Mouse (Mus musculus) gastrocnemius, adult 2 months (tissue): ENCODE results near the gene Noct. TPM values are rescaled to one million over a fixed set of nuclear protein-coding genes. Genes with fewer than 3 reads are reported as not detected.
"Not testable (repeated sequence)": the region's sequence is repeated elsewhere in the genome, so short reads cannot be mapped to it uniquely, and the experiment has no call there.

Source experiments
- DNase-seq: peaks from one replicate; pipeline ENCODE4 v3.0.0; 2022
- H3K27ac ChIP-seq: fragments of 200-600 bp; 2 replicates; pipeline ENCODE4 v1.8.1; 2022; ENCODE audit warnings: mild to moderate bottlenecking
- H3K4me3 ChIP-seq: fragments of 200-600 bp; 2 replicates; pipeline ENCODE4 v1.8.1; 2022; ENCODE audit warnings: mild to moderate bottlenecking, moderate library complexity
- CTCF ChIP-seq: fragments of 200-600 bp; IDR thresholded peaks from 2 replicates; pipeline ENCODE4 v1.8.1; 2022; ENCODE audit warnings: antibody characterized with exemption, mild to moderate bottlenecking, moderate library complexity
- intact Hi-C: fragments of 180-260 bp; cut with DNase I; formaldehyde crosslinking; loops from one replicate; pipeline ENCODE4 v1.15.1; 2025
- long read RNA-seq, 2 experiments: library from polyadenylated mRNA; stranded (forward); transcript quantifications; one replicate each; pipeline ENCODE4 v2.0.0; 2021
- total RNA-seq, 2 experiments: library from RNA; stranded (reverse); gene quantifications; 2 replicates each; pipeline ENCODE4 v1.2.3; 2021

Gene Noct
- total RNA-seq: 10 to 100 TPM; 23.7 to 34.3 TPM
- long read RNA-seq, experiment 1, full-length matches to known transcripts: 68 of 73 reads
- long read RNA-seq, experiment 1, partial matches to known transcripts: 0 of 73 reads
- long read RNA-seq, experiment 1, other reads (novel, unspliced or antisense): 5 of 73 reads
- long read RNA-seq, experiment 2, transcript Noct-201 (3 exons, 3,059 nt): major isoform, 52 of 52 reads
- long read RNA-seq, experiment 2, partial matches to known transcripts: 0 of 52 reads
- long read RNA-seq, experiment 2, other reads (novel, unspliced or antisense): 0 of 52 reads

DNA sequence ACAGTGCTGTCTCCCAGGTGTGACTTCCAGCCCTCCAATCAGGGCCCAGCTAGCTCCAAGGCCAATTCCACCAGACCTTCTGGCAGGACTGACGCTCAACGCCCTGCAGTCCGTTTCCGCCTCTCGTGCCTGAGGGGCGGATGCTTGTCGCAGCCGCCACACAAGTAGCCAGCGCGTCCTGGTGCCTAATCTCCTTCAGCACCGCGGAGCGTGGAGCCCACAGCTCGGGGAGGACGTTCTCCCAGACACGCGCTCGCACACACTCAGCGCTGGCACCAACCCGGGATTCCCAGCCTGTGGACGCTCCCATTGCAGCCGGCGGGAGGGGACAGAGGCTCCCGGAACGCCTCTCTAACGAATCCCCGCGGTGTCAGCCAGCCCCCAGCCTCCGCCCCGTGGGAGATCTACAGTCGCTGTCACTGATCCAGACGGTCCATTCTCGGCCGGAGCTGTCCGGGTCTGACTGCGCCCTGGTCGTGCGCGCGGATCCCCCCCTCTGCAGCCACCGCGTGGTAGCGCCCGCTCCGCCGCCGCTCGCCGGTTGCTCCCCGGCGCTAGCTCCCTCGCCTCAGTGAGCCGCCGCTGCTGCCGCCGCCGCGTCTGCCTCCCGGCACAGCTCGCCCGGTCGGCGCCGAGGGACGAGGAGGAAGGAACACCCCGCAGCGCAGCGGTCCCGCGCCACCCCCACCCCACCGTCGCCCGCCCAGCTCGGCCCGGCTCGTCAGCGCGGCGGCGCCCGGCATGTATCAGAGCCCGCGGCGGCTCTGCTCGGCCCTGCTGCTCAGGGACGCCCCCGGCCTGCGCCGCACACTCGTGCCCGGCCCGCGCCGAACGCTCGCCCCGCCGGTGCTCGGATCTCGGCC is at the start of gene Noct:
Gene Noct (plus strand): TSS at position 85 of the 863 bp plus-strand sequence.
- peak; percentile 94 for DNase-seq
- intact Hi-C loops: no loop called here
- Histone ChIP-seq H3K27ac (peak within 1 kb of the TSS; percentile 100), H3K4me3 (peak within 1 kb of the TSS; percentile 96)
- no peak for TF ChIP-seq CTCF

DNA sequence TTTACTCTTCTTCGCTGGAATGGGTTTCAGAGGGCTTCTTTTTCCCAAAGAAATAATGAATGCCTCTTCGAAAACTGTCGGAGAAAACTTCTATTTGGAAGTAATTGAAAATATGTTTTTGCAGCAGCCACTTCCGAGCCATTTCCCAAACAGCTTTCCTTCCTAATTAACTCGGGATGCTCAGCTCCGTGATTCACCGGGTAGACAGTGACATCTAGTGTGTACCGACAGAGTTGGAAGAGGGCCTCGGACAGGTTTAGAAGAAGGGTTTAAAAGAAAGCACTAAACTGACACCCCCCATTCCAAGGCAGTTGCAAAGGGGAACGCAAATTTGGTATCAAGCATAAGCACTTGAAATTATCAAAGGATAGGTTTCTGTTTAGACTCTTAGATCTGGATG is 46.1 kb upstream of the Noct start:
- DNase-seq: no peak
- peak; percentile 41 for TF ChIP-seq CTCF
- no peak overlapping the region for H3K4me3 ChIP-seq
- no peak overlapping the region for H3K27ac ChIP-seq
- intact Hi-C loops: no loop called here

DNA sequence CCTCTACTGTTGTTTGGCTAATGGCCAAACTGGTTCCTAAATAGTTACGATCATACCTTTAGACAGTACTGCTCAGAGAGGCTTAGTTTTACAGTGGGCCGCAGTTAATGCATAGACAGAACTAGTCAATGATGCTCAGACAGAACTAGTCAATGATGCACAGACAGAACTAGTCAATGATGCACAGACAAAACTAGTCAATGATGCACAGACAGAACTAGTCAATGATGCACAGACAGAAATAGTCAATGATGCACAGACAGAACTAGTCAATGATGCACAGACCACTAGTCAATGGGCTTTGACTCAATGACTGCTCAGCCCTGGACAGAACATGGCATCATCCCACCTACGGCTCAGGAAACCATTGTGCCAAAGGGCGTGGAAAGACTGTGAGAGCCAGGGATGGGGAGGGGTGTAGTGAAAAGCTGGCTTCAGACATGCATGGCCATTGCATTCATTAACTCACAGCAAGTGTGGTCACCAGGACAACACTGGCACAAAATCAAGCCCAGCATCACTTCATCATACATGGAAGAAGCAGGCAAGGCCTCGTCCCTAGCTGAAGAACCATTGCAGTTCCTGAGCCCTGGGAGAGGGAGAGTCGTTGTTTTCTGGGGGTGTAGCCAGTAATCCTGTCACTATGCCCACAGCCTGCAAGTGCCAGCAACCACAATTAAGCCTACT is 44.6 kb upstream of the Noct start:
- no peak overlapping the region for H3K4me3 ChIP-seq
- DNase-seq: no peak
- no peak for TF ChIP-seq CTCF
- intact Hi-C loops: no loop called here
- H3K27ac ChIP-seq: no peak overlapping the region

DNA sequence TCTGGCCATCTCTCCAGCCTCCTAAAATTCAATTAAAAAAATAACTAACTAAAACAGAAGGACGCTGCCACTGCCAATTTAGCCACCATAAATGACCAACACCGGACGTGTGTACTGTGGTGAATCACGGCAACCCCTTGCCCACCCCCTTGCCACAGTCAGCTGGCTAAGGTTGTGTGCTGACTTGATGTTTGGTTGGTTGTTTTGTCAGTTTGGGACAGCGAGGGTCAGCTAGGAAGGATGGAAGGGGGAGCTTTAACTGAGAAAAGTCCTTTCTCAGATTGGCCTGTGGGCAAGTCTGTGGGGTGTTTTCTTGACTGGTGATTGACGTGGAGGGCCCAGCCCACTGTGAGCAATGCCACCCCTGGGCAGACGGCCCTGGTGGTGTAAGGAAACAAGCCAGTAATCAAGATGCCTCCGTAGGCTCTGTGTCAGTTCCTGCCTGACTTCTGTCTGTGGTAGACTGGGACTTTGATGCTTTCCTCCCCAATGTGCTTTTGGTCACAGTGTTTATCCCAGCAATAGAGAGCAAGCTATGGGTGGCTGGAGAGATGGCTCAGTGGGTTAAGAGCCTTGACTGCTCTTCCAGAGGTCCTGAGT is 43.8 kb upstream of the Noct start:
- TF ChIP-seq CTCF: no peak
- Histone ChIP-seq H3K4me3 (no peak overlapping the region), H3K27ac (no peak overlapping the region)
- DNase-seq: no peak
- intact Hi-C loops: no loop called here

DNA sequence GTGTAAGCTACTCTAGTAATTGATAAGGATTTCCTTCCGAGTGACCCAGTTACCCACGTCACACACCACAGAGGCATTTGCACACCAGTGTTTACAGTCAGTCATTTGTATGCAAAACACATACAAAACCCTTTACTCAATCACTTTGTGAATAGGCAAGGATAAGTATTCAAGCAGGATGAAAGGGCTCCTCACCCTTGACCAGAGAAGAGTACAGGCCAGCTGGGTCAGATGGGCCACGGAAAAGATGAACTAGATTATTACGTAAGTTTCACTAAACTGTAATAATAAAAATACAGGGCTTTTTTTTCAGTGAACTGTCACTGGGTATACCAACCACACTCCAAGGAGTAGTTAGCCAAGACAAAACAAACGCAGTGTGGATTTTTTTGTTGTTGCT is 41.8 kb upstream of the Noct start:
- intact Hi-C loops: no loop called here
- Histone ChIP-seq H3K4me3 (no peak overlapping the region), H3K27ac (peak overlapping the region; percentile 74; the same call in 1 of the 2 replicates)
- no peak for TF ChIP-seq CTCF
- no peak for DNase-seq

DNA sequence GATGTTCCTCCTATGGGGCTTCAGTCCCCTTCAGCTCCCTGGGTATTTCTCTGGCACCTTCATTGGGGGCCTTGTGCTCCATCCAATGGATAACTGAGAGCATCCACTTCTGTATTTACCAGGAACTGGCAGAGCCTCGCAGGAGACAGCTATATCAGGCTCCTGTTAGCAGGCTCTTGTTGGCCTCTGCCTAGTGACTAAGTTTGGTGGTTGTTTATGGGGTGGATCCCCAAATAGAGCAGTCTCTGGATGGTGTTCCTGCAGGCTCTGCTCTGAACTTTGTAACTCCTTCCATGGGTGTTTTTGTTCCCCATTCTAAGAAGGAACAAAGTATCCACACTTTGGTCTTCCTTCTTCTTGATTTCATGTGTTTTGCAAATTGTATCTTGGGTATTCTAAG is 40.7 kb upstream of the Noct start:
- peak; percentile 35 for DNase-seq
- H3K27ac ChIP-seq: peak overlapping the region; percentile 74
- intact Hi-C loops, H3K4me3 ChIP-seq: not testable (repeated sequence)

DNA sequence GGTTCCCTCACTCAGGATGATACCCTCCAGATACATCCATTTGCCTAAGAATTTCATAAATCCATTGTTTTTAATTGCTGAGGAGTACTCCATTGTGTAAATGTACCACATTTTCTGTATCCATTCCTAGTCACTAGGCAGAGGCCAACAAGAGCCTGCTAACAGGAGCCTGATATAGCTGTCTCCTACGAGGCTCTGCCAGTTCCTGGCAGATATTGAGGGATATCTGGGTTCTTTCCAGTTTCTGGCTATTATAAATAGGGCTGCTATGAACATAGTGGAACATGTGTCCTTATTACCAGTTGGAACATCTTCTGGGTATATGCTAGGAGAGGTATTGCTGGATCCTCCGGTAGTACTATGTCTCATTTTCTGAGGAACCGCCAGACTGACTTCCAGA is 40.3 kb upstream of the Noct start:
- intact Hi-C loops, H3K4me3 ChIP-seq, DNase-seq: not testable (repeated sequence)
- H3K27ac ChIP-seq: peak overlapping the region; percentile 74

DNA sequence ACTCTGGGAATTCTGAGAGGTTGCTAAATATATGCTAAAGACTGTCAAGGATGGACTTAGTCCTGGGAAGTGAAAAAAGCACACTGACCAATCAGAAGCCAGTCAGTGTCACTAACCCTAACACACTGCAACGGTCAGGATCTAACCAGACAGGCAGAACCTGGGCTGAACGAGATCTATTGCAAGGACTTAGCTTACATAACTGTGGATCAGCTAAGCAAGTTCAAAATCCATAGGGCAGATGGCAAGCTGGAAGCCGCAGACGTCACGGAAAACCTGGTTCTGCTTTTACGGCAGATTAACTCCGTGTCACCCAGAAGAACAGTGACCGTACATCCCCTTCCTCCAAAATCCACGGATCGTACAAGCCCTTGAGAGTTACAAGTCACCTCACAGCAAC is 39.5 kb upstream of the Noct start:
- Histone ChIP-seq H3K4me3 (no peak overlapping the region), H3K27ac (peak overlapping the region; percentile 74)
- TF ChIP-seq CTCF: no peak
- no peak for DNase-seq
- intact Hi-C loops: no loop called here

DNA sequence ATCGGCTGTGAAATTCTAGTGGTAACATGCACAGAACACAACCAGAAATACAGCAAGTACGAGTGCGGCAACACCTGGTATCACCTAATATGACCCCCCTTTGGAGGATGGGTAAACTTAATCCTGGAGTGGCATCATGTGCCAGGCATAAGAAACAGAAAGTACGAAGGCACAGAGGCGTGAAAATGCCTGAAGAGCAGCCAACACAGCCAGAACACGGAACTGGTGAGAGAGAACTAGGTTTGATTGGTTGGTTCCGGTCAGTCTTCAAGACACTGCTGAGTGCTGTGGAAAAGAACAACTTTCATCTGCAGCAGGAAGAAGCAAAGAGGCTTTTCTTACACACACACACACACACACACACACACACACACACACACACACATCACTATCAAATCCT is 38.8 kb upstream of the Noct start:
- TF ChIP-seq CTCF: no peak
- intact Hi-C loops: no loop called here
- no peak overlapping the region for H3K4me3 ChIP-seq
- peak overlapping the region; percentile 74; the same call in 1 of the 2 replicates for H3K27ac ChIP-seq
- peak; percentile 47 for DNase-seq

DNA sequence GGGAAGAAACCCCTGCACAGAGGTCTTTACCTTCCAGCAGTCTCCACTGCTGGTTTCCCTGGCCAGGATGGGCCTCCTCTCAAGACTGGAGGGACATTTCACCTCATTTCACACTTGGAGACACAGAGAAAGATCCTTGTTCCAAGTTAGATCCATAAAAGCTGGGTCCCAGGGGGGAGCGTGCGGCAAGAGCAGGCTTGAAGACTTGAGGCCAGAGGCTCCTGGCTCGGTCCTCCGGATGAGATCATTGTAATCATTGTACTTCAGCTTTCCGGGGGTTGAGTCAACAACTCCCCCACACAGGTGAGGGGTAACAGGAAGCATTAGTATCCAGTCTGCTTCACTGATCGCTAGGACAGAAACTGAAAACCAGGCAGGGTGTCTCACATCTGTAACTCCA is 30.2 kb upstream of the Noct start:
- Histone ChIP-seq H3K4me3 (no peak overlapping the region), H3K27ac (peak overlapping the region; percentile 73; the same call in 1 of the 2 replicates)
- DNase-seq: peak; percentile 85
- TF ChIP-seq CTCF: no peak
- intact Hi-C loops: no loop called here

DNA sequence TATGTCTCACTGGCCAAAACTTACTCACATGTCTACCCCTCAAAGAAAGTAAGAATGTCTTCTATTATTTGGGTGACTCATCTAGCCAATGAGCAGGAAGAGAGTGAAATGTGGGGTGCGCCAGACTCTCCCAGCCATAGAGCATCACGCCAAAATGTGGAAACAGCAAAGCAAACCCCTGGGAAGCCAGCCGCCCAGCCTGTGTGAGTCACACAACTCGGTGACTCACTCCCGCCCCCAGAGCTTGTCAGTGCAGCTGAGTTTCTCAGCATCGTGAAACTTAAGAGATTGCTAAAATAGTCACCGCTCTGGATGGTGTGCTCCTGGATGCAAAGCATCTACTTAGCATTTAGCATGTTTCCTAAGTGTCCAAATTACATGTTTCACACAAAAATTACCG is 28.9 kb upstream of the Noct start:
- DNase-seq: peak; percentile 84
- intact Hi-C loops: no loop called here
- H3K4me3 ChIP-seq: peak overlapping the region; percentile 58
- TF ChIP-seq CTCF: no peak
- peak overlapping the region; percentile 73 for H3K27ac ChIP-seq

DNA sequence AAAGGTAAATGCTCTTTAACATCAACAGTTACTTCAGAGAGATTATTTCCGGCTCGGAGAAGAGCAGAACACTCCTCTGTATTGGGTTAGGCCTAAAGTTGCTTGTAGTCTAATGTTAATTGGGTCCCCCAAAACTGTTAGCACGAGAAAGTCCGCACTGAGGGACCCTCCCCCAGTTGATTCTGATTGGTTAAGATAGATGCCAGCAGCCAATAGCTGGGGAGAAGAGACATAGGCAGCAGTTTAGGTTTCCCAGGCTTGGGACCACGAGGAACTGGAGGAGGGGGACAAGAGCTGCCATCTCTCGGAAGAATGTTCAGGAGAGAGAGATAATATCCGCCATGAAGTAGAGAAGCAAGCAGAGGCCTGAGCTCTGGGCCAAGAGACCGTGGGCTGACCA is 28.5 kb upstream of the Noct start:
- TF ChIP-seq CTCF: no peak
- DNase-seq: no peak
- intact Hi-C loops: no loop called here
- Histone ChIP-seq H3K4me3 (peak overlapping the region; percentile 58), H3K27ac (peak overlapping the region; percentile 73)

DNA sequence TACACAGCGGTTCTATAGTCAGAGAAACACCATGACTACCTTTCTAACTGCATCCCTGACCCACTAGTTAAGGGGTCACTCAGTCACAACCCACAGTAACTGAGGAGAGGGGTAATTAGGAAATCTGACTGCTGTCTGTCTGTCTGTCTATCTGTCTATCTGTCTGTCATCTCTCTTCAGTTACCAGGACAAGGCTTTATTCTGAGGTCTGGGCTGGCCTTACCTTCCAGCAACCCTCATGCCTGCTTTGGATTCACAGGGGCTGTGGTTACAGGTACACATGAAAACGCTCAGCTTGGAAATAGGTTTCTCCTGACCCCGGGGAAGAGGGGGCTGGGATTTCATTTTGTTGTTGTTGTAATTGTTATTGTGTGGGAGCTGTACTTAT is 27.5 kb upstream of the Noct start:
- H3K4me3 ChIP-seq: no peak overlapping the region
- peak overlapping the region; percentile 67 for H3K27ac ChIP-seq
- intact Hi-C loops: no loop called here
- no peak for TF ChIP-seq CTCF
- DNase-seq: no peak
